Mouse (Mus musculus) olfactory bulb, adult 2 months (tissue): ENCODE measurements around the gene Lclat1. TPM values are rescaled to one million over a fixed set of nuclear protein-coding genes. Genes with fewer than 3 reads are reported as not detected.
A peak's percentile ranks its signal among the peaks of the same experiment; 100 is the strongest.

Experiments used
- H3K27ac ChIP-seq: fragments of 200-500 bp; 2 replicates; pipeline ENCODE4 v1.5.1; 2012; ENCODE audit warnings: low read depth, low read length; ENCODE audit not compliant: insufficient read depth
- H3K4me1 ChIP-seq: fragments of 200-500 bp; 2 replicates; pipeline ENCODE4 v1.6.1; 2012; ENCODE audit warnings: low read length; ENCODE audit not compliant: control insufficient read depth, insufficient read depth
- H3K4me3 ChIP-seq: fragments of 200-500 bp; 2 replicates; pipeline ENCODE4 v1.5.1; 2012; ENCODE audit warnings: mild to moderate bottlenecking, low read depth, low read length, moderate library complexity; ENCODE audit not compliant: insufficient read depth
- CTCF ChIP-seq: fragments of 200-500 bp; IDR thresholded peaks from 2 replicates; pipeline ENCODE4 v1.5.1; 2012; ENCODE audit warnings: low read depth, mild to moderate bottlenecking, low read length, moderate library complexity; ENCODE audit not compliant: insufficient read depth
- POLR2A ChIP-seq: fragments of 200-500 bp; IDR thresholded peaks from 2 replicates; pipeline ENCODE4 v1.6.1; 2012; ENCODE audit warnings: mild to moderate bottlenecking, low read depth, low read length, moderate library complexity; ENCODE audit not compliant: insufficient read depth
- WGBS: fragments of 180-500 bp; shearing (Covaris S2); methylation state at CpG from one replicate; pipeline ENCODE4 v1.1.7; 2018; 5-methylcytosine and 5-hydroxymethylcytosine counted together
- polyA plus RNA-seq: library from polyadenylated mRNA; stranded (reverse); fragments of >200 nt; gene quantifications from 2 replicates; pipeline ENCODE4 v1.2.4, GENCODE M21; 2012; ENCODE audit warnings: low replicate concordance; ENCODE audit not compliant: missing spikeins, insufficient read depth, insufficient read length

Gene Lclat1
- polyA plus RNA-seq, 1 experiment: not detected

DNA sequence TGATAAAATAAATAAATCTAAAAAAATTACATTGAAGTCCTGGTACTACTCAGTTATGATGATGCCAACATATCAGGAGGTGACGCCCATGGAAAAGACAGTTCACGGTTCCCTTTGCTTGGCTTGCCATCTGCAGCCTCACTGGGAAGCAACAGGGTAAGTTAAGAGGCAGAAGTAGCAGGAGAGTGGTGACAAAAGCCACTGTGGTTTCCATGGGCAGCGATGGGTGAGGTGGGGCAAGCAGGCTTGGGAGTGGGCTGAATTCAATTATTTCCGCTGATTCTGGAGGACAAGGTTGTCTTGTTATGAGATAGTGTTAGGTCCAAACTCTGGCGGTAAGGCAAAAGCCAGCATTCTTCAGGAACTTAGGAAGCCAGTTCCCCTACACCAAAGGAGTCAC lies 7.4 kb upstream of the Lclat1 start:
- no peaks in the 10 kb centered on the region for H3K4me1 ChIP-seq
- WGBS: 93% methylated on average over 5 of the region's 5 CpGs
- no peak overlapping the region for H3K27ac ChIP-seq
- H3K4me3 ChIP-seq: no peak overlapping the region
- no peak for TF ChIP-seq CTCF
- no peak for TF ChIP-seq POLR2A

DNA sequence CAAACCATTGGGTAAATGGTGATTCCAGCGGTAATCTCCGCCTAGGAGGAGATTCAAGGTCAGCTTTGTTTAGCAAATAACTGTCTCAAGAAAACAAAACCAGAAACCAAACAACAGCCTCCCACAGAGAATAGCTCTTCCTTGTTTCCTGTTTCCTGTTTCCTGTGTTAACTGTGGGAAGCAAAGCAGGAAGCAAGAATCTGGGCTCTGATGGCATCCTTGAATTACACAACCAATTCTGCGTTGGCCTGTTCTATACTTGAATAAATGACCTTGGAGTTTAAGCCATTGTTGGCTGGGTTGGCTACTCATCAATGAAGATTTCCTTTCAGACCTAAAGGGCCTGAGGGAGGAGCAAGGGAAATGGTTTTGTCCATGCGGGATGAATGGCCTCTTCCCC lies 5.2 kb upstream of the Lclat1 start:
- no peak overlapping the region for H3K27ac ChIP-seq
- 82% methylated on average over 4 of the region's 4 CpGs for WGBS
- H3K4me1 ChIP-seq: no peaks in the 10 kb centered on the region
- TF ChIP-seq POLR2A (no peak), CTCF (no peak)
- H3K4me3 ChIP-seq: no peak overlapping the region

- no peak for TF ChIP-seq CTCF
- TF ChIP-seq POLR2A: no peak
- Histone ChIP-seq H3K27ac (peak overlapping the region; percentile 29), H3K4me1 (peaks cover 4% of the 10 kb centered on the region; the same call in 1 of the 2 replicates), H3K4me3 (peak overlapping the region; percentile 65)
- 4% methylated on average over 35 of the region's 35 CpGs for WGBS
These were observed 544 bp downstream of the Lclat1 start for GRCm38 (mm10) chr17:73108170-73108887.

DNA sequence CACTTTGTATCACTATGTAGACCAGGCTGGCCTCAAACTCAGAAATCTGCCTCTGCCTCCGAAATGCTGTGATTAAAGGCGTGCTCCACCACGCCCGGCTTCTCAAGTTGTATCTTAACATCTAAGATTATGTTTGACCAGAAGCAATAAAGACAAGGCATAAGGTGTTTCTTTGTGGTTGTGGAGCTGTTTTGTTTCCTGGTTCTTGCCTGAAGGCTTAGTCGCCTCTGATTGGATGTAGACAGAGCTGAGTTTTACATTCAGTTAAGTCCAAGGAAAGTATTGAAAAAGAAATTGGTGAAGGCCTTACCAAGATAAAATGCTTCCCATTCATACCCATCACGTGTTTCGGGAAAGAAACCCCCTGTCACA lies 1.1 kb downstream of the Lclat1 start:
- TF ChIP-seq POLR2A: no peak
- no peak for TF ChIP-seq CTCF
- 0 out of 2 replicates have a peak overlapping the region, but pooled peaks have one; percentile 65 for H3K4me3 ChIP-seq
- H3K4me1 ChIP-seq: peaks cover 4% of the 10 kb centered on the region; the same call in 1 of the 2 replicates
- no peak overlapping the region for H3K27ac ChIP-seq
- 77% methylated on average over 7 of the region's 7 CpGs for WGBS

DNA sequence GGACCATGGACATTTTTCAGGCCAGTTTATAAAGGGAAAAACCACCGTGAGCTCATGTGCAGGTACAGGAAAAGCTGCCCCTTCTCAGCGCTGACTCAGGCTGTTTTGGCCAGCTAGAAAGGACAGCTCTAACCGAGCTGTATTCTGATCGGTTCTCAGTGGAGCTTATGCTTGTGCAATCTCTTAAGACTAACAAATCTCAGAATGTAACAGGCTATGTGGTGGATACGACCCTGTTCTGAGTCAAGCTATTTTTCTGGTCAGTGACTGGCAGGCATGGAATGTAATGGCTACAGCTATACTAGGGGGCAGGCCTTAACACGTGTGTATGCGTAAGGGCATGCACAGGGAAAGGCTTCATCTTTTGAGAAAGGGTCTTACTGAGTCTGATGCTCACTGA lies 4.3 kb downstream of the Lclat1 start:
- Histone ChIP-seq H3K4me1 (peaks cover 4% of the 10 kb centered on the region; the same call in 1 of the 2 replicates), H3K27ac (no peak overlapping the region), H3K4me3 (no peak overlapping the region)
- TF ChIP-seq POLR2A (no peak), CTCF (no peak)
- WGBS: 77% methylated on average over 7 of the region's 7 CpGs

DNA sequence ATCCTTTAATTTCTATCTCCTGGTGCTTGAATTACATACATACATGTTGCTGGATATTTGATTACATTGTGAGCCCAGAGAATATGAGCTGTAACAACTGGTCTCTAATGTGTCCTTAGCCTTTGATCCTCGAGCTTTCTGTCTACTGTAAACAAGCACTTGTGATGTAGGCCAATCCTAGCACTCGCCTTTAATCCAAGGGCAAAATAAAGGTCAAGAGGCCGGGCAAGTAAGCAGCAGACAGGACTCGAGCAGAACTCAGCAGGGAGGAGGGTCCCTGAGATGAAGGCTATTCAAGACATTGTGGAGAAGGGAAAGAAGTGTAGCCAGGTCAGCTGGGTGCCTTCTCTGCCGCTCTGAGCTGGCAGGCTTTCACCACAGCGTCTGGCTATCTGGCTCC lies 4.8 kb downstream of the Lclat1 start:
- Histone ChIP-seq H3K27ac (no peak overlapping the region), H3K4me3 (no peak overlapping the region), H3K4me1 (peaks cover 4% of the 10 kb centered on the region; the same call in 1 of the 2 replicates)
- TF ChIP-seq CTCF (no peak), POLR2A (no peak)
- WGBS: 40% methylated on average over 6 of the region's 6 CpGs

GRCm38 (mm10) chr17:73113230-73113629 lies 5.4 kb downstream of the Lclat1 start:
- 90% methylated on average over 4 of the region's 4 CpGs for WGBS
- Histone ChIP-seq H3K4me1 (peaks cover 4% of the 10 kb centered on the region; the same call in 1 of the 2 replicates), H3K4me3 (no peak overlapping the region), H3K27ac (no peak overlapping the region)
- no peak for TF ChIP-seq POLR2A
- TF ChIP-seq CTCF: no peak

DNA sequence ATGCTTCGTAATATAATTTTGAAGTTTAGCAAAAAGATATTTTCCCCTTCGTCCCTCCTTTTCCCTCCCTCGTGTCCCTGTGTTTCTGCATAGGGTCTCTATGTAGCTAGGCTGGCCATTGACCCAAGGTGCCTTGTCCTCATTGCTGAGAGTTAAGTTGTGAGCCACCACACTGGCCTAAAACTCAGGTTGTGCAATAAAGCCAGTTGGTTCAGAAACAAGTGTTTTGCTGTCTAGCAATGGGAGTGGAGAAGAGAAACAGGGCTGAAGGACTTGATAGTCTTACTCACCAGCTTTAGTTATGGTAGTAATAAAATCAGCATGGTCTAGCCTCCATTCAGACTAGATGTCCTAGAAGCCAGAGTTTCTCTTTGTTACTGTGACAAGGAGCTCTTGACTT lies 10.3 kb downstream of the Lclat1 start:
- Histone ChIP-seq H3K27ac (no peak overlapping the region), H3K4me3 (no peak overlapping the region), H3K4me1 (no peaks in the 10 kb centered on the region)
- 92% methylated on average over 3 of the region's 3 CpGs for WGBS
- no peak for TF ChIP-seq CTCF
- TF ChIP-seq POLR2A: no peak

- WGBS: 83% methylated on average over 4 of the region's 4 CpGs
- TF ChIP-seq CTCF: no peak
- Histone ChIP-seq H3K4me3 (no peak overlapping the region), H3K4me1 (no peaks in the 10 kb centered on the region), H3K27ac (no peak overlapping the region)
These were observed 10.9 kb downstream of the Lclat1 start for GRCm38 (mm10) chr17:73118702-73119101.

- Histone ChIP-seq H3K4me3 (no peak overlapping the region), H3K4me1 (no peaks in the 10 kb centered on the region), H3K27ac (no peak overlapping the region)
- TF ChIP-seq CTCF (no peak), POLR2A (no peak)
- 93% methylated on average over 6 of the region's 6 CpGs for WGBS
These were observed 11.4 kb downstream of the Lclat1 start for GRCm38 (mm10) chr17:73119150-73119549.
